Mouse (Mus musculus) kidney, postnatal 14 days (tissue): Measurements from ENCODE around the gene Arhgap6.

Experiments used
- DNase-seq: peaks from one replicate; pipeline ENCODE4 v3.0.0; 2022; ENCODE audit warnings: mixed read lengths

Arhgap6 gene

DNA sequence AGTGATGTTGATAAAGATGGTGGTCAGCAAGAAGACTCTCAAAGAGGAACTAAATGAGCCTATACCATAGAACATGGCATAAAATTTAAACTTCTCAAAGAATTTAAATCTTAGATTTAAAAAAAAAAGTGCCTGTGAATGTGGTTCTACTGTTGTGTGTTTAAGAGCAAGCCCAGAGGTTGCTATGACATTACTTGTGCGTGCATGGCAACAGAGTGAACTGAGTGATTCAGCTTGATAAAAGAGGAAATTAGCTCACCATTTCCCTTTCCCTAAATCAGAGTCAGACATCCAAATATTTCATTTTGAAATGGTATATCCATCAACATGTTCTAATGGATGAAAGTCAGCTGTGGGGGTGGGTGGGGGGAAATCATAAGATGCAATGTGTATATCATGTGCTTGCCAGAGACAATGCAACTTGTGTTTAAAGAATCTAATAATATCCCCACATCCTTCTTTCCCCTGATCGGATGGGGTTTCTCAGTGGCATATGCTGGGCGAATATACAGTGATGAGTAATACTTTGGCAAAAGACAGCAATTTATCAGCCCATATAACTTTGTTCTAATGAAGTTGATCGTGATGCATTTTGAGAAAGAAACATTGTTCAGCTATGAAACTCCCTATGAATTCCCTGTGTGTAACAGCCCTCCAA lies 328.3 kb downstream of the Arhgap6 start:
- no peak for DNase-seq

DNA sequence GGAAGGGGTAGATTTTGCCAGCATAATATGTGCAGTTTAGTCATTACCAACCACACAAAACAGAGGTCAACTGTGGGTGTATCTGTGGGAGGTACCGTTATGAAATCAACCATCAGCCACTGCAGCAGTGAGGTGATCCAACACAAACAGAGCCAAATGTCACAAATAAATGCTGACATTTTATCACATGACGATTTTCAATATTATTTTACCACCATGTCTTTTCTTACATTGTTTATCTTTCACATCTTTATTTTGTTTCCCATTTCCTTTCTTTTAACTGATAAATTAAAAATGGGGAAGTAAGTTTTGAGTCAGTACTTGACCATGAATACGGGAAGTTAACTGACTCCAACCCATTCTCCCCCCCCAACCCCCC lies 328.9 kb downstream of the Arhgap6 start:
- DNase-seq: no peak

DNA sequence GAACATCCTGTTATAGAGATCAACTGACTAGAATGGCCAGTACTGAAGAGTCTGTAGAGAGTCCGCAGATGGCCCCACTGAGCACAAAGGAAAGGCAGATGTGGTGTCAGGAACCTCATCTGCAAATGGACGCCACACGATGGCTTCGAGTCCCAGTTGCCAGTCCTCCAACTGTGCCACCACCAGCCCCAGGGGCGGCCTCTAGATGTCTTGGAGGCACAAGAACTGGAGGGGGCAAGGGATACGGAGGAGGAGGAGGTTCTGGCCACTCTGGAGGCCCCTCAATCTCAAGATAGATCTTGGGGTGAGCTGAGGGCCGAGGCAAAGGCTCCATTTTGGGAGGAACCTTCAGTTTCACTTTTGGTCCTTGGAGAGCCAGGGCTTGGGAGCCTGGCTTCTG lies 344.9 kb downstream of the Arhgap6 start:
- no peak for DNase-seq

DNA sequence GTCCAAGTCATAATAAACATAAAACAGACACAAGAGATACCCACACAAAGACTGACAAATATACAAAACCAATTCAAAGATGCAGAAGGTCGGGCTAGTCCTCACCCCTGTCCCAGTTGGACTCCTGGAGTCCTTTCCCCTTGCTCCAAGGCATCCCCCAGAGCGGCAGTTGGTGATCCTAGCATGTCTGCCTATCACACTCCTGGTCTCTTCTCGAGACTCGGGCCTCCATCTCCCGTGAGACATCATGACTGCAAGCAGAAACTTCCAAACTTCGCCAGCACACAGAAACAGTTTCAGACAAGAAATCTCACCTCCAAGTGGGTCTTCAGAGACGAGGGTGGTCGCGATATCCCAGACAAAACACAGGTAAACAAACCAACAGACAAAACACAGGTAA lies 345.6 kb downstream of the Arhgap6 start:
- no peak for DNase-seq

DNA sequence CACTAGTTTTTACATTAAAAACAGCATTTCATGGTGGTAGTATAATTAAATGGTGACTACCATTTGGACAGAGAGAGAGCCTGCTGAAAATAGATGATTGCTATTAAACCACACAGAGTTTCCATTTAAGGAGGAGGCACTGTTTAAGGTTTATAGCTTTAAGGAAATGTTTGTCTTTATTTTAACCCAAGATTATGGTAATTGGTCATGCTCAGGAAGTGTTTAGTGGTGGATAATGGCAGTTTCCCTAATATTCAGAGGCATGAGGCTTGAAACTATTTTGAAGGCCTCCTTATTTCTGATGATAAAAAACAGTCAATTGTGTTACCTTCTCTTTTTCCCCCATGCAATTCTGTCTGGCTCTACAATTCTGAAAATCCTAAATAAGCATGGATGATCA lies 358.9 kb downstream of the Arhgap6 start:
- DNase-seq: no peak

DNA sequence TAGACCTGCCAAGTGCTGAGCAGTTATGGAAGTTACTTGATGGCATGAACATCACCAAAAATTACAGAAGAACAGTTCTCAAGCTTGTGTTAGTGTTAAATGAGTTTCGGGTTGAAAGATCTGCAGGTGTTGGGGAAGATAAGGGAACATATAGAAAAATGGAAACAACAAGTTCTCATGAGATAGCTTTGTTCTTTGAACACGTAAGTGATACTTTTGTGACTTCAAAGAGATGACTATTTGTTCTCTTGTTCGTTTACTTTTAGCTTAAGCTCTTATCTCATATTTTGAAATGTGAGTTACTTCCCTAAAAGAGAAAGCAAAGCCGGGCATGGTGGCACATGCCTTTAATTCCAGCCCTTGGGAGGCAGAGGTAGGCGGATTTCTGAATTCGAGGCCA lies 363.5 kb downstream of the Arhgap6 start:
- no peak for DNase-seq

DNA sequence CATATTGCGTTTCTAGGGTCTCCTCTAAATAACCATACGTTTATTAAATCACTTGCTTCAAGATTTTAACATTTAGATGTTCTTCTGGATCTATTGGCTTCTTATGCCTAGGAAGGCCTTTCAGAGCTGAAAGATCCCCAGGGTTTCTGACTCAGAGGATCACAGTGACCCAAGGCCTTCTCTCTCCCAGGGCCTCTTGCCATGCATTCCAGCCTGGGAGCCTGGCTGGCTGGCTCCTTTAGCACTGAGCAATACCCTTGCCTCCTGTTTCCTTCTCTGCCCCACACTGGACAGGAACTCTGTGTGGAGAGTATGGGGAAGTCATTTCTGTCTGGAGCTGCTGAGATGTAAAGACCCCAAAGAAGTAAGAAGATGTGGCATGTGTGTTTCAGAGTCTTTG lies 376.1 kb downstream of the Arhgap6 start:
- no peak for DNase-seq

DNA sequence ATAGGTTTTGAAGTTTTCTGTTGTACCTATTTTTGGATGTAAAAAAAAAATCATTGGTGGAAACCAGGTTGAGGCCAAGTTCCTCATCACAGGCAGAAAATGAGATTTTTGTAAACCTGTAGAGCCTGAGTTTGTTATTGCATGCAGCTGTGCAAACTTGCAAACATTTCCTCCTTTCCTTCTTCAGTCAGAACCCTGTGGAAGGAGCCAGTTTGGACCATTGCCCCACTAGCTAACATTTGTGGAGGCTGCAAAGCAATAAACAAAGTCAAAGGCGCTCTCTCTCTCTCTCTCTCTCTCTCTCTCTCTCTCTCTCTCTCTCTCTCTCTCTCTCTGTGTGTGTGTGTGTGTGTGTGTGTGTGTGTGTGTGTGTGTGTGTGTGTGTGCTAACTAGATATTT lies 378.9 kb downstream of the Arhgap6 start:
- DNase-seq: peak; percentile 8

DNA sequence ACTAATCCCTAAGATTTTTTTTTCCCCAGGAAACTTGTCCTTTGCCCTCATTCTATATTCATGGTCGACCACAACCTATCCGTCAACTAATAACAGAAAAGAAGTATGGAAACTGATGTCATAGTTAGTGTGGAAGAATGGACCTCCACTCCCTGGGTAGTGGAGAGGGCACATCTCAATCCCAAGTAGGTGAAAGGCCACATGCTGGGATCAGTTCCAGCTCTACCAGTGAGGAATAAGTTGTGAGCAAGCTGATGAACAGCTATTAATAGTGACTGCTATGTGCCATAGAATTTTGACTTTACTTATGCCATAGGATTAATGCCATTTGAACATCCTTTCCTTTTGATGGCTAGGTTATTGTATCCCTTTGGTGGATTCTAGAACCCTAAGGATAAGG lies 383.7 kb downstream of the Arhgap6 start:
- DNase-seq: no peak

DNA sequence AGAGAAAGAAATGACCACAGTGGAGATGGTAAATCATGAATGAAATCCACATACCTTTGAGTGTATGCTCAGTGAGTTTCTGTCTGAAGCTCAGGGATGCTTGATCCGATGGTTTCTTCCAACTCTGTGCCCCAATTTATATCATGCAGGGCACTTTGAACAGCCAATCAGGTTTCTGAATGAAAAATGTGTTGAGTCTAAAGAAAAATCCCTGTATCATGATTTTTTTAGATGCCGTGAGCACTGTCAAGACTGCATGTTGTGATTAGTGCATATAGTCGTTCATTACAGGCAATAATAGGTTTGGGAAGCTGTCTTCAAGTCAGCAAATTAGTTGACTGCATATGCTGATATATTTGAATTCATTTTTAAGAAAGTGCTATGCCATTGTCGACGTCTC lies 392.2 kb downstream of the Arhgap6 start, which contains the start of gene Amelx:
TSS of gene Amelx (minus strand) at position 101 of the 400 bp plus-strand sequence.
- no peak for DNase-seq

DNA sequence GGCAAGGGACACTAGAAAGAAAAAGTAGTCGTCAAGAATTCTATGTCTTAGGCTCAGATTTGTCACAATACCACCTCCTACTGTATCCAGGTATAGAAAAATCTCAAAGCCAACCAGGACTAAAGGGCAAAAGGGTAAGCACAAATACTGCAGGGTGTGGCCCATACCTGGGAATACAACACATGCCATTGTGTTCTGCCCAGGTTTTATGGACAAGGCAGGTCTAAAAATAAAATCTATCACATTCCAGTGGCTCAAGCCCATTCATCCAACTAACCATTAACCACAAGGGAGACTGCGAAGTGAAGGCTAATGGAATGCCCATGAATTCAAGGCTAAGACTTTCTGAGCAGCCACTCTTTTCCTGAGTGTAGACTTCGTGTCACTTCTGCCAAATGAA lies 415.1 kb downstream of the Arhgap6 start:
- DNase-seq: no peak

DNA sequence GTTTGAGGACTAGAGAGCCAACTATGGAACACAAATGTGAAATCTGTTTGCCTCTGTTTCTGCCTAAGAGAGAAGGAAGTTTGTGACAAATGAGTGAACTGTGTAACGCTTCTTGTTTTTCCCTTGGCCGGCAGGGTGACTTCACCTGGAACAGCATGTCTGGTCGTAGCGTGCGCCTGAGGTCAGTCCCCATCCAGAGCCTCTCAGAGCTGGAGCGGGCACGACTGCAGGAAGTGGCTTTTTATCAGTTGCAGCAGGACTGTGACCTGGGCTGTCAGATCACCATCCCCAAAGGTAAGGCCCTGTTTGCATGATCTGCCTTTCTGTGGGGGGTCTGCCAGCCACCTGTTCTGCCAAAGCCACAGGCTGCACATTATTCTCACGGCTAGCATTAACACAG lies 425.2 kb downstream of the Arhgap6 start:
- no peak for DNase-seq

DNA sequence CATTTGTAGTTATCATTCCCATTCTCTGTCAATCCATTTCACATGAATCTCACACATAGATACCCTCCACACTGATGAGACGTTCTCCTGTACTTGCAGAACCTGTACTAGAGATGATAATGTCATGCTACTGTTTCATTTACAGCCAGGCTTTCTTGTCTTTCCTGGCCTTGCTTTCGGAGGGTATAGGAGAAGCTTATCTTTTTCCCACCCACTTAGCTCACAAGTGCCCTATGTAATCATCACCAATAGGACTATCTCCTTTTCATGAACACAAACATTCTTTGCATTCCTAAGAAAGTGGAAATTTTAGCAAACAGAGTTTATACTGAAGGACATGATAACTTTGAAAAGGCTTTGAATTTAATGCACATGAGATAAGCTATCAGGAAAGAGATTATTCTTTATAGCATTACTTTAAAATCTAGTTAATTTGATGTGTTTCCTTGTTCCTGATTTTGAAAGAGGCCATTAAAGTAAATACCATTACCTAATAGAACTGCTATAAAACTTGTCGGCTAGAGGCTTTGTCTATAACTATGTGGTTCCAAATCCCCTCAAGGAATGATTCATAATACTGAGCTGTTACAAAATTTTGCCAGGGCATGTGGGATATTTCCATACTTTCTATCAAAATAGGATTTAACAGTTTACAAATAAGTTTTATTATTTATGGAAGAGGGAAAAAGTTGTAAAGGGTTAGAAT lies 427.6 kb downstream of the Arhgap6 start:
- DNase-seq: no peak

DNA sequence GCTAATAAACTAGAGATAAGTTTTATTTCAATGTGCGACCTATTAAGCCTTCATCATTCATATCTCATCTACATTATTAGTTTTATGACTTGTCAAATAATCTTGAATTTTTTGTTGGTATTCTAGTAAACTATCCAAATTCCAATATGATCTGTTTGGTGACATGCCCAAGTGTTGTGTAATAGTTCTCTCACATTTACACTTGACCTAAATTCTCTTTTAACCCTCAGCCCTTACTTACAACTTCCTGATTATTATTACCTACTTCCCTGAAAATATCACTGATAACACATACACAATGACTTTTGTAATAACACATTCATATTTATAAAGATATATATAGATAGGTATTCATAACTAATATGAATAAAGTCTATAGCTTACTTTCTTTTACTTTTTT lies 461.0 kb downstream of the Arhgap6 start:
- no peak for DNase-seq

DNA sequence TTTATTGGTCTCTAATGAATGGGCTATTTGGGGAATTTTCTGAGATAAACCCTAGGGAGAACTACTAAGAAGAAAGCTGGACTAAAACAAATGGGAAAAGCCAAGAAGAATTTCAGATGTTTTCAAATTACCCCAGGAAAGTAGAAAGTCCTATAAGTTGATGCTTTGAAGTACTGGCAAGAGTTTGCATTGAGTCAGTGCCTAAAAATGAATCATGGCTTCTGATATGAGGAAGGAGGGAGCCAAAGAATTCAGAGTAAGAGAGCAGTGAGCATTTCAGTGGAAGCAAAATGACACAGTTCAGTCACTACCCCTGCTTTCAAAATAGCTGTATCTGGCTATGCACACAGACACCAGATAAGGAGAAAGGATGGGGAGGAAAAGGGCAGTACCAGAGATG lies 461.8 kb downstream of the Arhgap6 start:
- no peak for DNase-seq

DNA sequence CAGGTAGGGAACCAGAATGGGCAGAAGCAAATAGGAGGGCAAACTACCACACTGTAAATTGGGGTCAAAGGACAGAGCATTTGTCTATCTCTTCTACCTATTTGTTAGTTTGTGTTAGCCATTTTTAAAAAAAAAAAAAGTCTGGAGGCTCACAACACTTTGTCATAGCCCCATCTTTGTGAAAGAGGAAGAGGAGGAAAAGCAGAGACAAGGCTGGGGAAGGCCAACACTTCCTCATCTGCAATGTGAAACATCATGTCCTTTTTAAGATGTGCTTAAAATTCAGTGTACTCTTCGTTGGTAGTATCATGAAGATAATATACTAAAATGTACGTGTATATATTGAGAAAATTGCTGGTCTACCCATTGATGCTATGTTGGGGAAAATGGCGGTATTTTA lies 466.1 kb downstream of the Arhgap6 start:
- DNase-seq: no peak

DNA sequence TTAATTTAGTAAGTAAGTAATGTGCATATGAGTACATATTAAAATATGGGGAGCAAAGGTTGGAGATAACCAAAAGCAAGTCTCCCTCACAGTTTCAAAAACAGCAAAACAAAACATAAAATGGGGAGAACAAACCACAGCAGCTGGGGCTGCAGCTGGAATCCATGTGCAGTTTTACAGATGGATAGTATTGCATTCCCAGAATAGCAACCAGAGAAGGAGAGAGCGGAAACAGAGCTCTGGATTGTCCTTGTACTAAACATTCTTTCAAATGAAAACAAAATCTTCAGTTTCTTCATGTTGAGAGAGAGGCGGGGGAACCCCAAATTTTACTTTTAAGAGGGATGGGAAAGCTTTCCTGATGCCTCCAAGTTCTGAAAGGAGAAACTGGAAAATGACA lies 467.3 kb downstream of the Arhgap6 start:
- DNase-seq: peak; percentile 14

DNA sequence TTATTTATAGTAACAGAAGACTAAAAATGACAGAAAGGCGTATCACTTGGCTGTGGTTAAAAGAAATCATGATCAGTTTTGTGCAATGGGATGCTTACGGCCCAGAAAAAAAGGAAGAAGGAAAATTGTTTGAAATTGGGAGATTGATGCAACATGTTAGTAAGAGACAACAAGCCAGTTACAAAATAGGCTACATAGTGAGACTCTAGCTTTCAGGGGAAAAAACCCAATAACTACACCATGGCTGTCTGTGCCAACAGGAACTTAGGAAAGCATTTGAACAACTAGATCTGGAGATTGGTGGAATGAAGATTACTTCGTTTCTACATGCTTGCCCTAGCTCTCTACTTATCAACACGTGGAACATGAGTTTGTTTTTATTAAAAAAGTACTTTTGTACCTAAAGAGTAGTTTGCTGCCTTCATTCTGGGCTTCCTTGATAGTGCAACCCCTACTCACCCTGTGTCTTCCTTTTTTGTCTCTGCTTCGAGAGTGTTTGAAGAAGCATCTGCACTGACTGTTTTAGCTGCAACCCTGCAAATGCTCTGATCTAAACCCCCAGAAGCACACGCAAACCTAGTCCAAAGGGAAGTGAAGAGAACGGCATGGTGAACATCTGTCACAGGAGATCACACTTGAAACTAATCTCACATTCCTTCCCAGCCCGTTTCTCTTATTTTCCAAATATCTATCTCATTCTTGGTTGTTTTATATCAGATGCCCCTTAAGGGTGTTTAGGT lies 468.7 kb downstream of the Arhgap6 start:
- DNase-seq: no peak

DNA sequence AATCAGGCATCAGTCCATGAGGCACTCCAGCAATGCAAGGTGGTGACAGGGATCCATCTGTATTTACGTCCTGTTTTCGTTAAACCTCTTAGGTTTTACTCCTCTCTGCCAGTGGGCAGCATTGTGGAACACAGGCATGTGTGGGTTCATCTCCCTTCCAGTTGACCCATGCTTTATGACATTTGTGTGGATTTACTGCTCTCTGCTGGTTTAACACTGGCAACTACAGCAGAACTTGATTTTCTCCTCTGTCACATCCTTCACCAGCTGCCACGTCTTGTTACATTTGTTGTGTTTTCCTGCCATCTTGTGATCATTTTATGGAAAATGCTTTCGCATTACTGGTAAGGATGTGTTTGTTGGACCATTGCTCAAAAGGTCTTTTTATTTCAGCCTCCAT lies 504.7 kb downstream of the Arhgap6 start:
- peak; percentile 15 for DNase-seq

DNA sequence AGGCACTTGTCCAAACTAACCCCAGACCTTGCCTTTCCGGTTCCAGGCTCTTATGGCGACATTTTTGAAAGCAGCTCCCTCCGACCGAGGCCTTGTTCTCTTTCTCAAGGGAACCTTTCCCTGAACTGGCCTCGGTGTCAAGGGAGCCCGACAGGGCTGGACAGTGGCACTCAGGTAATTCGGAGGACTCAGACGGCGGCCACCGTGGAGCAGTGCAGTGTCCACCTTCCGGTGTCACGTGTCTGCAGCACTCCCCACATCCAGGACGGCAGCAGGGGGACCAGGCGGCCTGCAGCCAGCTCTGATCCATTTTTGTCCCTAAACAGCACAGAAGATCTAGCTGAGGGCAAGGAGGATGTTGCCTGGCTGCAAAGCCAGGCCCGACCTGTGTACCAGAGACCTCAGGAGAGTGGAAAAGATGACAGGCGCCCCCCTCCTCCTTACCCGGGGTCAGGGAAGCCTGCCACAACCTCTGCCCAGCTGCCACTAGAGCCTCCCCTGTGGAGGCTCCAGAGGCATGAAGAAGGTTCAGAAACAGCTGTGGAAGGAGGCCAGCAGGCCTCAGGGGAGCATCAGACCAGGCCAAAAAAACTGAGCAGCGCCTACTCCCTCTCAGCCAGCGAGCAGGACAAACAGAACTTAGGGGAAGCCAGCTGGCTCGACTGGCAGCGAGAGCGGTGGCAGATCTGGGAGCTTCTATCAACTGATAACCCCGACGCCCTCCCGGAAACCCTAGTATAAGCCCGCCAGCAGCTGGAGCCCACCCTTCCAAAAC lies 507.6 kb downstream of the Arhgap6 start:
- peak; percentile 12 for DNase-seq

DNA sequence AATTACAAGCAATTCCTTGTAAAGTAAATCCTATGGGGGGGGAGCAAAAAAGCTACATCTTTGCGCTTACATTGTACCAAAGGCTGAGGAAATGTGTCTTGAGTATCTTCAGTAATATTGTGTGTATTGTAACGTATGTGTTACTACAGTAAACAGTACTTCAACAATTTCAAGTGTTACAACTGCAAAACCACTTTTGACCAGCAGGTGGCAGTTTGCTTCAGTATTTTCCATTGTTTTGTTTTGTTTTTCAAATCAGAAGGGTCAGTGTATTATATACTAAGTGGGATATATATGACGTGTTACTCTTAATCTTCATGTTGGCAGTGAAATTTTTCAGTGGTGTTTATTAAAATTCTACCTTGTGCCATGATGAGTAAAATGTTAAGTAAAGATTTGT lies 509.0 kb downstream of the Arhgap6 start:
- DNase-seq: peak; percentile 31

DNA sequence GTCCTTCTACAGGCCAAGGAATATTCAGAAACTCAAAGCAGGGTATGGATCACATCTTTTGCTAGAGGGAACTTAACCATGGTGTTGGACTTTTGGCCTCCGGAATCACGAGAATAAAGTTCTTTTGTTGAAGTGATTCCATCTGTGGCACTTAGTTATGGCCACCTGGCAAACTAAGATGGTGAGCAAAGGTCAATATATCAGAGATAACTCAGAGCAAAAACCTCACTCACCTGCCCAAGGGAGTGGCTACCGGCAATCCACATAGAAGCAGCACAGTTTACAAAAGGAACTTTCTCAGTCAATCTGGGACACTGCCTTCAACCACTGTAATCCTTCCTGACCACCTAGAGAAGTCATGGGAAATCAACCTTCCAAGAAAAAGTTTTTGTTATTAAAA lies 513.7 kb downstream of the Arhgap6 start:
- no peak for DNase-seq

DNA sequence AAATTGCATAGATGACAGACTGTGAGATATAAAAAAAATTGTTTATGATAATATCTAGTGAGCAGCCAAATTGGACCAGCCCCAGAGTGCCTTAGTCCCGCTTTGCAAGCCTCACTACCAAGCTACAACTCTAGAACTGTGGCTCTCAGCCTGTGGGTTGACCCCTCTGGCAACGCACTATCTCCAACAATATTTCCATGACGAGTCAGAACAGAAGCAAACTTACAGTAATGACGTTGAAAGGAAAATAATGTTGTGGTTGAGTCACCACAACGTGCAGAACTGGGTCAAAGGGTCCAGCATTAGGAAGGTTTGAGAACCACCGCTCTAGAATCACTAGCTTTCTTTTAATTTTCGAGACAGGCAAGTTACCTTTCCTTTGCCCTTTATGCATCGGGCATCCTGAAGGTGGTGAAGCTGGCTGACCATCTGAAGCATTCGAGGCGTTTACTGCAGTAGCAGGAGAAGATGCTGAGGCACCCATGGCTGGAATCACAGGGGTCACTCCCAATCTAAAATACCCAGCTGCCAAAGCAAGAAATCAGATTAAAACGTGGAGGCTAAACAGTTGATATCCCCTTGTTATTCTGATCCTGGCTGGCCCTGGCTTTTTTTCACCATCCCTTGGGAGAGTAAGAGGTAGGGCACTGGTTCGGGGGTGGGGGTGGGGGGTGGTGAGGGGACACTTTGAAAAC lies 524.3 kb downstream of the Arhgap6 start:
- no peak for DNase-seq
